Mouse (Mus musculus) gastrocnemius, adult 18-20 months (tissue): Measurements from ENCODE around the gene Frmd4a. TPM values are rescaled to one million over a fixed set of nuclear protein-coding genes. Genes with fewer than 3 reads are reported as not detected.

Source experiments
- DNase-seq: peaks from one replicate; pipeline ENCODE4 v3.0.0; 2021; ENCODE audit warnings: low spot score
- total RNA-seq, 2 experiments: library from RNA; stranded (reverse); gene quantifications; 2 replicates each; pipeline ENCODE4 v1.2.3; 2021

The Frmd4a gene
- total RNA-seq, 2 experiments from 2014 or later = 2.6 to 3.6 TPM

DNA sequence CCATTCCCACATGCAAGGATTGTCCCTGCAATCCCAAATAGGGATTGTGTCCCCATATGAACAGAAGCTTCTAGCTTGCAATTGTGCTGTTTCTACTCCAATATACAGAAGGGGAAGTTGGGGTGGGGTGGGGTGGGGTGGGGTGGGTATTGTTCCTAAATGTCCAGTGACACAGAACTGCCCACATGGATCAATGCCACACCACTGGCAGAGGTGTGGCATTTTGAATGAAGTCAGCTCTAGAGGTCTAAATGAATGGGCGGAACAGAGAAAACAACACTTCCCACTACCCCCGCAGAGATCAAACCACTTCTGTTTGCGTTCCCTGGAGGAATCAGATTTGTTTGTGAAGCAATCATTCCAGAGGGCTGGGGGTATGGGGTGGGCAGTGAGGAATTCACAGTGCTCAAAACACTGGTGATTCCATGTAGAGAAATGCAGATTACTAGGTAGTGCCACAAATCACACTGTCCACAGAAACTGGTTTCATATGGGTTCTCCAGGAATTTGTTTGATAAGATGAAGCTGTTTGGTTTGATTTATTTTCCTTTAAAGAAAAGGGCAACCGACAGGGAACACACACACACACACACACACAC, 268.3 kb downstream of the Frmd4a start:
- no peak for DNase-seq

DNA sequence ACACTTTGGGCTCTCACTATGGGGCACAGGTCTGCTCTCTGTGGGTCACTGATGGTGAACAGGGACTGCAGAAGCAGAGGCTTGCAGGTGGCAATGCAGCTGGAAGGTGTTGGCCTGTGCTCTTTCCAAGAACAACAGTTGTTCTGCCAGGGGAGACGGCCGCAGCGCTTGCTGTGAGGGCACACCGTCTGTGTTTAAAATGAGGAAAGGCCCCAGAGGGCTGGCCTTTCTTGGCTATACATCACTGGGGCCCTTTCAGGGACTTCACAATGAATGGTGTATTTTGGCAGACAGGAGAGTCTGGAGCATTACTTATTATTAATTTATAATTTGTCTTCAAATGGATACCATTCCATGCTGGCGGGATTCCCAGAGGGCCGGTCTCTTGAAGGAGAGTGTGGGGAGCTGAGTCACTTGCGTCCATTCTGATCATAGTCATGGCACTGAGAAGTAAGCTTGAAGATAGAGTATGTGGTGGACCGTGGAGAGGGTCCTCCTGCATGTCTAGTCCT, 268.9 kb downstream of the Frmd4a start:
- no peak for DNase-seq

DNA sequence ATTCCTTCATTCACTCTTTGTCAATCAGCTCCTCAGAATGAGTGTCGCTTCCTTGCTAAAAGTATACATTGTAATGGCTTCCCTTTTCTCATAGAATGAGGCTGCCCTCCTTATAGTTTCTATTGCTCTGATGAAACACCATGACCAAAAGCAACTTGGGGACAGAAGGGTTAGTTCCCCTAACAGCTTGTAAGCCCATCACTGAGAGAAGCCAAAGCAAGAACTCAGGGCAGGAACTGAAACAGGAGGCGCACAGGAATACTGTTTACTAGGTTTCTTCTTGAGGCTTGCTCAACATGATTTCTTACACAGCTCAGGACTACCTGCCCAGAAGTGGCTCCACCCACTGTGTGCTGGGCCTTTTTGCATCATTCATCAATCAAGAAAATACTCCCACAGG, 273.0 kb downstream of the Frmd4a start:
- DNase-seq = no peak

DNA sequence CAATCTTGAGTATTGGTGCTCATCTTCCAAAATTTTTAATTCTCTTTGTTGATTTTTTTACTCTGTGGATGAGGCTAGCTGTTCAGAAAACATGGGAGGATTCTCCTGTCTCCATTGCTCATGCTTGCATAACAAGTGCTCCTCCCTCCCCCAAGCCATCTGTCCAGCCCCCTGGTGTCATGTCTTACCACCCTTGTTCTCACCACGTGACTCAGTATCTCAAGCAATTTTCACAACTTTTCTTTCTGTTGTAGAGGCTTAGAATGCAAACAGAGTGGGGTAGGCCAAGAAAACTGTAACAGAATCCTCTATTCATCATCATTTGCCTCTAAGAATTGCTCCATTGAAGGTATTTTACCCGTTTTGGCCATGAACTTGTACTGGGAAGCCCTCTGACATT, 273.6 kb downstream of the Frmd4a start:
- DNase-seq = no peak

DNA sequence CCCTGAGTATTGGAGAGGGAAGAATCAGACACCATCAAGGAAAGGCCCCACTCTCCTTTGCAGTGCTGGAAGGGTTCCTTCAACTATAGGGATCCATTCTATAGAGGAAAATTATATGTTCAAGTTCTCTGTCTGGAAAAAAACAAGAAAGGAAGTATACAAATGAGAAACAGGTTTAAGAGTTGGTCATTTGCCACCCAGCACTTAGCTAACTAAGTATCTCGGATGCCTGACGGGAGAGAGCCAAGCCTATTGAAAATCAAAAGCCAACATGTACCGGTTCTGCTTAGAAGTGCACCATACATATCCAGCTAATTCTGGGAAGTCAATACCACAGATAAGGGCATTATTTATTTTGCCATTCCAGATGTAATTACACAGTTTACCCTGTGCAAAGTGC, 274.2 kb downstream of the Frmd4a start:
- DNase-seq = no peak

DNA sequence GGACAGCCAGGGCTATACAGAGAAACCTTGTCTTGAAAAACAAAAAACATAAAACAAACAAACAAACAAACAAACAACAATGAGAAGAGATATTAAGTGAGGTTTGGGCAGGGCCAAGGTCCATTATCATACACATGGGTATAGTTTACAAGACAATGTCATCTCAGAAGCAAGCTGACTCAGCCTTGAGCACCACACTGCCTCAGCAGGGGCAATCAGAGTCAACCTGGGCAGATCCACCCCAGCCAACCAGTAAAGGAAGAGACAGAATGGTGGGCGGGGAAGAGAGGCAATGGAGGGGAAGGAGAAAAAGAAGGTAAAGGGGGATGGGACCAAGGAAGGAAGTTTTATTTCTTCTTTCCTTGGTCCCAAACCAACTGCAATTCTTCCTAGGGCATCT, 276.2 kb downstream of the Frmd4a start:
- no peak for DNase-seq

DNA sequence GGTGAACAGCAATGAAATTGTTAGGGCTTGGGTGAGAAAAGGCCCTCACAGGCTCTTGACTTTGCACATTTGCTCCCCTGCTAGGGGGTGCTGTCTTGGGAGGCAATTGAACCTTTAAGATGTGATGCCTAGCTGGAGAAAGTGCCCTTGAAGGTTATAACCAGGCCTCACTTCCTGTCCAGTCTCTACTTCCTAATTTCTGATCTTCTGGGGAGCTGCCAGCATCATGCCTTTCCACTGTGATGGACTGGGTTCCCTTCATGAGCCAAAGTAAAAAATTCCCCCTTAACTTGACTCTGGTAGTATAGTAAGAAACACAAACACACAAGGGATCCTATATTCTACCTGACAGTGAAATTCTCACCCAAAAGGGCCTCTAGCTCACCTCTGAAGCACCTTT, 278.1 kb downstream of the Frmd4a start:
- DNase-seq = no peak

DNA sequence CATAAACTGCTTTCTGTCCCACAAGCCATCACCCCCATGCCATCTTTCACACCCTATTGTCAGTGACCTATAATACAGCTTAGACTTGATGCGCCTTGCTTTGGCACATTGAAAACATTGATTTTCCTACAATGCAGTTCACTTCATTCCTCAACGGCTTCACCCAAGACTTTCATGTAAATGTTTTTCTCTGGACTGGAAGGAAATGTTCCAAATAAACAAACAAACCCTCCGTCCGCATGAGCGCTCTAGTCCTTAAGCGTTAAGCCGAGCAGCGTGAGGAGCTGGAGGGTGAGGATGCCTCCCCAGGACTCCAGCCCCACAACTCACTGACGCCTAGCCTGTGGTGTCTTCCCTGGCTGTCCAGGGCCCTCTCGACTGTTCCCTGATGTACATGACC, 279.4 kb downstream of the Frmd4a start:
- no peak for DNase-seq

DNA sequence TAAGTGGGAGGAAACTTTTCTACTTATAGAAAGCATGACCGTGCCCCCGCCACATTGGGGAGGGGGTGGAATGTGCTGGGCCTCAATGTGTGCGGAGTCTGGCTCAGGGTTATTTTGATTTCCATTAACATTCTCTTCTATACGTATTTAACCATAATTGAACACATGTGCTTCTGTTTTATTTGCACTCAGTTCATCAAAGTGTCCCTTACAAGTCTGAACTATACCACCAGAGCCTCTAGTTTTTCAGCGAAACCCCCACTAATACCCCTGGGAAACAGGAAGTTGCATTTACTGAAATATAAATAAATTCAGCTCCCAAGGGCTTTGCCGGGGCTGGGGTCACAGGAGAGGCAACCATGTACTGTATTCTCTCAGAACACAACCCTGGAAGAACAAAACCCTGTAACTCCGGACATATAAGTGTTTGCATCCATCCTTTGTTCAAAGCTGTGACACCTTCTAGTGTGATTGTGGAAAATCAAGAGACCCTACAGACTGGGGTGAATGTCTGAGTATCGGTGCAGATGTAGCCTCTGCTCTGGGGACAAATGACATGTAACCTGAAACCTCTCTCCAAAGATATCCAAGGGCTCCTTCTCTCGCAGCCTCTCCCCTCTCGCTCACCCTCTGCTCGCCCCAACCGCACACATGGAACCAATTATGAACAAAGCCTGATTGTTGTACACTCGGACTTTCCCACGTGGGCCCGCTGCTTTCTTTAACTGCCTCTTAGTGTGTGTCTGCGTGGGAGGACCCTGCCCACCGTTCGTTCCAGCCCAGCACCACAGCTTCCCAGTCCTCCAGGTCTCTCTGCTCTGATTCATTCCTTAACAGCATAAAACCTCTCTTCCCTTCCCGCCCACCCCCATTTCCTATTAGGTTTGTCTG, 281.1 kb downstream of the Frmd4a start:
- DNase-seq = peak; percentile 4

DNA sequence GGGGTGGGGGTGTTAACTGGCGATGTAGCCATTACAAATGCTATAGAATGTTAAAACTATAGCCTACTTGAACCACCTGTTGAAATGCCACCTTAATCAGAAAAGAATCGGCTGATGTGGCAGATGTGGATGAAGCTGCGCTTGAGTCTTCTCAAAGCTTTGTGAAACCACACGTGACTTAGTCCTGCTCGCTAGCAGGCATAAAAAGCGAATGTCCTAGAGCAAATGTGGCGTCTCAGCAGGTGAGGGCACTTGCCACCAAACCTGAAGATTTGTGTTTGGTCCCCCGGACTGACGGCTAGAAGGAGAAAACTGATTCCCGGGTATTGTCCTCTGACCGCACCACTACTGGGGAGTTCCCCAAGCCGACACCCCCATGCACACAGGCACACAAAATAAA, 282.1 kb downstream of the Frmd4a start:
- DNase-seq = no peak

DNA sequence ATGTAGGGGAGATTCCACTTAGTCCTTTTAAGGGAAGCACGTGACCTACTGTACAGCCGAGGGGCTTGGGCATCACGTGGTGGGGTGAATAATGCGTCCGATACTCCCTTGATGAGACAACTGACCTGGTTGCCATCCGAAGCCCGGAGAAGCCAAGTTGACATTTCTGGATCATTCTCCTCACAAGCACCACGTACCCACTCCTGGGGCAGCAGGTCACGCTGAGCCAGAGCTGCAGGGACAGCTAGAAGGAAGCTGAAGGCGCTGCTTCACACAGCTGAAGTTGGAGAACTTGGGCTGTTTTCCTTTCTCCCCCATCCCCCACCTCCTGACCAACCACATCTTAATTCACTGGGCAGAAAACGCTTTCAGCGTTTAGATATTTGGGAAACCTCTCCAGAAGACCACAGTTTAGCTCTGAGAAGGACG, 282.9 kb downstream of the Frmd4a start:
- DNase-seq = peak; percentile 7

DNA sequence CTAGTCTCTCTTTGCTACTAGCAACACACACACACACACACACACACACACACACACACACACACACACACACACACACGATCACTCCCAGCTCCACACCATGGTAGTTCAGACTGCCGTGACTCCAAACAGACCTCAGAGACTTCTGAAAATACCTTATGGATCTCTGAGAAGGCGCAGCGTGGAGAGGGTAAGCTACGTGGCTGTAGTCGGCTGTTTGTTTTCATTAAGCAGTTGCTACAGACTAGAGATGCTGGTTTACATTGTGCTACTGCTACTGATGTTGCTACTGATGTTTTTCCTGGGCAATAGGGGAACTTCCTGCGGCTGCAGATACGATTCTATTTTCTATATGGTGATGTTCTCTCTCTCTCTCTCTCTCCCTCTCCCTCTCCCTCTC, 283.3 kb downstream of the Frmd4a start:
- DNase-seq = no peak

DNA sequence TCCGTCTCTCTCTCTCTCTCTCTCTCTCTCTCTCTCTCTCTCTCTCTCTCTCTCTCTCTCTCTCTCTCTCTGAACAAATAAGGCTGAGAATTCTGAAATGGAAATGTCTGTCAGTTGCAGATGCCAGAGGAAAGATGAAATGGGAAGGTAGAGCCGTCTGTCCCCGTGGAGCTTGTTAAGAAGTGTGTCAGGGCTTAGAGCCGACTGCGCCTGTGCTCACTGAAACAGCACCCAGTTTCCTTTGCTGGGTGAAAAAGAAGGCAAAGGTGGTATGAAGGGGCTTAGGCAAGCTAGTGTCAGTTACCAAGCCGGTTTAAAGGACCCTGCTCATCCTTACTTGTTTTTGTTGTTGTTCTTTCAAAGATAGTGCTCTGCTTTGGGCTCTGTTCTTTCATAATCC, 283.7 kb downstream of the Frmd4a start:
- no peak for DNase-seq

DNA sequence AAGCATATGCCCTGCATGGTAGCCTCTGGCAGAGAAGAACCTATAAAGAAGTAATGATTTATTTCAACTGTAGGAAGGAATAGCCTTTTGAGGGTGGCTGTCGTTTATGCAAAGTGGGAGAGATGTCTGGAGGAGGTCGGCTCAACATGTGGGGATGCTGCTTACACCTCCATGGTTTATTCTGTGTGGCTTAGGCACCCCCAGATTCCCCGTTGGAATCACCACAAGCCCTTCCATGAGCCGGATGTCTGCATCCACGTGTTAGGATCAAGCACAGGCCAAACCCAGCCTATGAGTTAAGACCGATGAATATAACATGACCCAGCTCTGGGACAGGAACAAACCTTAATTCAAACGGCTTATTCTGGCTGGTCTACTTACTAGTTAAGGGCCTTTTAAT, 284.2 kb downstream of the Frmd4a start:
- no peak for DNase-seq

DNA sequence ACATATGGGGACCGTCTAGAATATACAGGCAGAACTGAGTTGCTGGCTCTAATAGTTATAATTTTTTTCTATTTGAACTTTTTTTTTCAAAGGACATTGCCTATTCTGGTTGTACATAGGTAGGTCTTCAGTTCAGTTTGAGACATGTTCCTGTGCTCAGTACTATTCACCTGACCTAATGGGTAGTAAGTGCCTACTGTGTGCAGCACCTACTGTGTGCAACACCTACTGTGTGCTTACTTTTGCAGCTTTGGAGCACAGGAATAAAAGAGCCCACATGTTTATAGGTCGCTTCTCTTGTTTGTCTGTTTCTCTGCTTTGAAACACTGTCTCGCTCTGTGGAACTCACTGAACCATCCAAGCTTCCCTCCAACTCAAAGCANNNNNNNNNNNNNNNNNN, 284.6 kb downstream of the Frmd4a start:
- DNase-seq = no peak

DNA sequence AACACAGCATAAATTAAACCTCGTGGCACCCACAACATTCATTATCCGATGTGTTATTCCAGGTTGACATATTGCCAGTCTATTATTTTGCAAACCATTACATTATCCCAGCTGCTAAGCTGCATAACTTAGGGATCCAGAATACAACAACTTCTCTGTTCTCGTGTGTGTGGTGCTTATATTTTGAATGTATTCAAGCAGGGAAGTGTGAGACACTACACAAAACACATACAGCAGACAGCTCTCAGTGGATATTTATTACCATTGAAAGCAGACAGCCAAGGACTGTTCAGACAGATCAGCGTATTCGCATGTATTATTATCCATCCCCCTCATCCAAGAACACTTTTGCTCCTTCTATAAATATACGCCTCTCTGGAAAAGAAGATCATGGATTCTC, 289.6 kb downstream of the Frmd4a start:
- no peak for DNase-seq

DNA sequence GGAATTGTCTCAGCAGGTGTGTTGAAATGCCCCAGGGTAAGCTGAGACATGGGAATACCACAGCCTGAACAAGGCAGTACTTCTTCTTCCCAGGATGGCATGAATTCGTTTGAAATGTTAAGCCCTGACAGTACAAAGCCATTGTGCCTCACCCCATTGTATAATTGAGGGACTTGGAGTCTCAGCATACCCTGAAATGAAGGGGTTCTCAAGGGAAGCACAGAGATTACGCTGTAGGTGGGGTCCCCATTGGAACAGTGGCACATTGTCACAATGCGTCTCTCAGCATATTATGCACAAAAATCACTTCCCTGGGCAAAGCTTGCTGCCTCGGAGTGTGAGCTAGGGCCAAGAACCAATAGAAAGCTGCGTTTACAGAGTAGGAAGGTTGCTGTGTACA, 297.0 kb downstream of the Frmd4a start:
- DNase-seq = no peak

DNA sequence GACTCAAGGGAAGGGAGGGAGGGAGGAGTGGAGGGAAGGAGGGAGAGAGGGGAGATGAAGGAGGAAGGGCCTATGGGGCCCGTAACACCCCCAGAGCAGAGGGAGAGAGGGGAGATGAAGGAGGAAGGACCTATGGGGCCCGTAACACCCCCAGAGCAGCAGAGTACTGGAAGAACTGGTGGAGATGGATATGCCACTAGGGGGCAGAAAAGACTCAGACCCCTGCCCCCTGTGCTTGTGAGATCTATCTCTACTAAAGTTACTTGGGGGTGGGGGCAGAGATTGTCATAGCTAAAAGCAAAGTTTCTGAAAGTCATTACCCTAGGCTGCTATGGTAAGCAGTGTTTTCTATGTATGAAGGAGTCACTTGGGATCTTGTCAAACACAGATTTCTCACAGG, 299.1 kb downstream of the Frmd4a start:
- DNase-seq = peak; percentile 8

DNA sequence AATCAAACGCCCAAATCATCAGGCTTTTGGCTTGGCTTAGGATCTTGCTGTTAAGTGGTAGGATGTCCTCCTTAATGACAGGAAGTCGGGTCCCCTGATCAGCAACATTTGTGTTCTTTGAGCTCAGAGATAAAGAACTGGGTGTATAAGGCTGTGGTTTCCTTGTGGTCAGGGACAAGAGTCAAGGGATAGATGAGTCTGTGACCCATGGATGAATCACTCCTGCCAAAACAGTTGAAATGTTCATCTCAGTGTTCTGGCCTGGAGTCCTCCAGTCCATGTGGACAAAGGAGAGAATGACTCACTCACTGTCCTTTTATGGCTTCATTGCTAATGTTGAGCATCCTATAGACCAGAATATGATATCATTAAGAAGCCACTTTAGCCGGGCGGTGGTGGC, 300.6 kb downstream of the Frmd4a start:
- DNase-seq = peak; percentile 4

DNA sequence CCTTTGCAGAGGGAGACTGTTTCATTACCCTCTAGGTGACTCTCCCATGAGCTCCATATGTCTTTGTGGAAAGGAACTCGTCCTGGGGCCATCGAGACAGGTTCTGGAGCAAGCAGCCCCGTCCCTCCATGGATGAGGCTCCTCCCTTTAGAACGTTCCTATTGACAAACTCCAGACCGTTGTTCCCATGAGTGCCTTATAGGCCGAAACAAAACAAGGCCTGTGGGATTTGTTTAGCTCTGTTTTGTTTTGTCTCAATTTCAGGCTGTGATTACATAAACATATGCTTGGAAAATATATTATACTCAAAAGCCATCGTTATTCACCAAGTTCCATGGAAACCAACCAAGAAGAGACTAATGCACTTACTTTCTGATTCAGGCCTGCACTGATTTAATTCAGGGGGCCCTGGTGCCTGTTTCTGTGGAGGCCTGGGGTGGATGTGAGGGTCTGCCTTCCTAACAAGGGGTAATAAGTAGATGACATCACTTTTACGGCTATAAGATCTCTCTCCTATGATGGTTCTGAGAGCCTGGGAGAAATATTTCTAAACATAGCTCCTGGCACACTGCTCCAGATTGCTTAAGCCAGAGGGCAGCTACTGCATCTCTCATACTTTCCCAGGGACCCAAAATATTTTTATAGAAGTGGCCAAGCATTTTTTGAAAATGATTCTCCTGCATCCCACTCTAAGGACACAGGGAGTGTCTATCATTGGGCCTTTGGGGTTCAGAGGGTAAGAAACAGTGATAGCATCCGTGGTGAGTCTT, 308.9 kb downstream of the Frmd4a start:
- DNase-seq = no peak

DNA sequence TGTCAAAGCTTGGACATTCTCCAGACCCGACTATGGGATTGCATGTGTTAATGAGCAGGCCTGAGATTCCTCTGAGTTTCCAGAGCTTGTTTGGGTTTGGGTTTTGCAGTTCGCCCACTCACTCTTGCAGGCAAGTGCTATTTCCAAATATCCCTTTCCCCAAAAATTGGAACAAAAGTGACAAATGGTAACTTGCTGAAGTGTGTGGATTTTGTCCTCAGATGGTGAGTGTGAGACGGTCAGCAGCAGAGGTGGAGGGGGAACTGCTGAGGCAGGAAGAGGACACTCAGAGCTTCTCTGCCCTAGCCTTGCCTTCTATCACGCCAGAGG, 309.5 kb downstream of the Frmd4a start:
- DNase-seq = no peak

DNA sequence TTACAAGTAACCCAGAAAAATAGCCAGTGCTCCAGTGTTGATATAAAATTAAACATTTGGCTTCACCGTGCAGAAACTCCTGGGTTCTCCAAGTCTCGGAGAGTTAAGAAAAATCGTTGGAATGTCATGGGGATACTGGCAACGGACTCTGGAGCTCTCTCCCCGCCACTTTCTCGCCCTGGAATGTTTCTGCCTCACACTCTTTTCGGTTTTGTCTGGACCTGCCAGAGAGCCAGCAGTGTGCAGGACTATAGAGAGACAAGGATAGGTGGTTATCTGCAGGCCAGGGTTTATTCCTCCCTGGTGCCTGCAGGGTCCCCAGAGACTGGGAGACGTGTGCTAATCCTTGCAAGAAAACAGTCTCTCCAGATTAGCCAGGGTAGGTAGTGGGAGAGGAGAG, 314.9 kb downstream of the Frmd4a start:
- DNase-seq = peak; percentile 3
